Mouse (Mus musculus) liver, embryonic 14.5 days (tissue): ENCODE data around the gene Secisbp2. TPM values are rescaled to one million over a fixed set of nuclear protein-coding genes. Genes with fewer than 3 reads are reported as not detected.

Source experiments
- ATAC-seq: fragments of 200-750 bp; cut with Nextera tagmentation; 2 replicates; pipeline ENCODE4 v1.8.0; 2017; ENCODE audit warnings: moderate number of reproducible peaks, mild to moderate bottlenecking, moderate library complexity; ENCODE audit not compliant: insufficient read depth
- DNase-seq, 3 experiments: peaks; one replicate each; pipeline ENCODE4 v3.0.0-alpha.2; 2012 to 2013; ENCODE audit warnings: low read depth in 3 of 3, low spot score in 3 of 3
- H3K27ac ChIP-seq: fragments of 300-500 bp; sonication (generic); 2 replicates; pipeline ENCODE4 v1.5.1; 2014; ENCODE audit warnings: moderate library complexity, mild to moderate bottlenecking, control low read depth, inconsistent platforms
- H3K27me3 ChIP-seq: fragments of 300-500 bp; sonication (generic); 2 replicates; pipeline ENCODE4 v1.6.1; 2014; ENCODE audit warnings: mild to moderate bottlenecking, low read length, moderate library complexity; ENCODE audit not compliant: control insufficient read depth, insufficient read depth
- H3K36me3 ChIP-seq: fragments of 300-500 bp; sonication (generic); replicated peaks from 2 replicates; pipeline ENCODE4 v1.6.1; 2014; ENCODE audit warnings: low read depth; ENCODE audit not compliant: control insufficient read depth, insufficient read depth
- H3K4me1 ChIP-seq, 2 experiments: fragments of 200-500 bp in 1 of 2; fragments of 300-500 bp in 1 of 2; sonication (generic) in 1 of 2; replicated peaks; 2 replicates each; pipeline ENCODE4 v1.6.1; 2012 to 2014; ENCODE audit warnings: antibody characterized with exemption in 1 of 2, inconsistent platforms in 1 of 2, low read length in 1 of 2; ENCODE audit not compliant: control insufficient read depth in 2 of 2, insufficient read depth in 2 of 2
- H3K4me2 ChIP-seq: fragments of 300-500 bp; sonication (generic); 2 replicates; pipeline ENCODE4 v1.6.1; 2014; ENCODE audit warnings: low read depth, mild to moderate bottlenecking, control low read depth, moderate library complexity
- H3K4me3 ChIP-seq, 2 experiments: fragments of 200-500 bp in 1 of 2; fragments of 300-500 bp in 1 of 2; sonication (generic) in 1 of 2; 2 replicates each; pipeline ENCODE4 v1.5.1; 2012 to 2014; ENCODE audit warnings: low read depth in 2 of 2, low read length in 2 of 2, mild to moderate bottlenecking in 2 of 2, control low read depth in 1 of 2, inconsistent platforms in 1 of 2, moderate library complexity in 1 of 2; ENCODE audit not compliant: insufficient read depth in 1 of 2
- H3K9ac ChIP-seq: fragments of 300-500 bp; sonication (generic); replicated peaks from 2 replicates; pipeline ENCODE4 v1.6.1; 2014; ENCODE audit warnings: mild to moderate bottlenecking, control low read depth, moderate library complexity
- H3K9me3 ChIP-seq: fragments of 300-500 bp; sonication (generic); 2 replicates; pipeline ENCODE4 v1.6.1; 2016; ENCODE audit warnings: low read length, mixed read lengths; ENCODE audit not compliant: control insufficient read depth
- CTCF ChIP-seq: IDR thresholded peaks from 2 replicates; pipeline ENCODE4 v1.5.1; 2016; ENCODE audit warnings: antibody characterized with exemption, low read depth, control low read depth
- EP300 ChIP-seq: IDR thresholded peaks from 2 replicates; pipeline ENCODE4 v1.6.1; 2016; ENCODE audit warnings: antibody characterized with exemption, low read depth
- WGBS: fragments of 180-500 bp; shearing (Covaris S2); extraction: QIAGEN DNeasy Blood & Tissue Kit; methylation state at CpG from one replicate; pipeline ENCODE4 v1.1.7; 2014; ENCODE audit not compliant: insufficient replicate concordance; 5-methylcytosine and 5-hydroxymethylcytosine counted together
- polyA plus RNA-seq, 2 experiments: library from polyadenylated mRNA; depleted of rRNA in 1 of 2; stranded (reverse) in 1 of 2; unstranded in 1 of 2; fragments of >200 nt; fragmentation: Nextera tagmentation in 1 of 2; extraction: Ambion mirVana in 1 of 2; gene quantifications; 2 replicates each; pipeline versions ENCODE4 v1.2.1 to v1.2.3; 2012 to 2014

Secisbp2 gene
- polyA plus RNA-seq, 2 experiments: 11.8 to 12.2 TPM

DNA sequence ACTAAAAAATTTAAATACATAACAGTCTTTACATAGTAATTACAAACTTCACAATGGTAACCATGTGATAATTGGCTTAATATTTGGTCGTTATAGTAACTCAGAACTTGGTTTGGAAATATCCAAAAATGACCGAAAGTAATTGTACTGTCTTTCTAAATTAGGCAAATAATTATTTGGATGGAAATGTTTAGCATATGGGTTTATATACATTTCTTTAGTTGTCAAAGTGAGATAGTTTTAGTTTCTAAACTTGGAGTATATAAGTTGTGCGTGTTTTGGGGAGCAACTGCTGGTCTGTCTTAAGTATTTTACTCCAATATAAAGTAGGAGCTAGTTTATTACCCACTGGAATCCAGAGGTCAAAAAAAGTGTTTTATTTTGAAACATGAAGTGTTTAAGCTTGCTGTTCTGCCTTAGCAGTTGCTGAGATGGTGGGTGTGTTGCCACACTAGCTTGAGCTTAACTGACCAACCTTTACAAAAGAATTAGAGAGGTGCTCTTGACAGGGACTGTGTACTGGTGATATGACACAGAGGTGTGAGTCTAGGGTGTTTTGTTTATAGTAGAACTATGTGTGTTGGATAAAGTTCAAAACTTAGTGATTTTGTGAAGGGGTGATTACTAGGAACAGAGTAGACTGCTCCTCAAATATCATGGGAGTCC, 5.0 kb upstream of the Secisbp2 start:
- 8% methylated on average over 3 of the region's 3 CpGs for WGBS
- H3K27me3 ChIP-seq: no peaks in the 10 kb centered on the region
- DNase-seq (no peak), ATAC-seq (no peak)
- H3K27ac ChIP-seq: peak overlapping the region; percentile 90
- TF ChIP-seq CTCF (no peak), EP300 (no peak)
- H3K9me3 ChIP-seq: no peaks in the 10 kb centered on the region
- H3K9ac ChIP-seq: peak overlapping the region; percentile 100
- H3K4me2 ChIP-seq: peak overlapping the region; percentile 97
- H3K36me3 ChIP-seq: peaks cover 25% of the 10 kb centered on the region
- peak overlapping the region; percentile 87 to 99 for H3K4me3 ChIP-seq
- peaks cover 17 to 20% of the 10 kb centered on the region in 2 experiments for H3K4me1 ChIP-seq

DNA sequence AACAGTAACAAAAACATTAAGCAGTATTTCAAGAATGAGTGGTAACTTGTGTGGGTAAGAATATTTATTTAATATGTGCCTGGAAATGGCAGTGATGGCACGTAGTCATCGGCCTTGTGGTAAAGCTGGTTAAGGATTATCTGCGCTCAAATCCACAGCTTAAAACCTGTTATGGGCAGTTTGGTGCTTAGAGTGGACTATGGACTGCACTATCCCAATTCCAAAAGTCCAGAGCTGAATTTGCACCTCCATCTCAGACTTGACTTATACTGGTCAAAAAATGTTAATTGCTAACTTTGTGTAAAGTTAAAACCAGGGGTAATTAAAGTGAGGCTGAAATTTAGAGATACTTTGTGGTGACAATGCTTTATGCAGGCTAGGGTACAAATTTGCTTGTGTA, 3.7 kb upstream of the Secisbp2 start:
- no peaks in the 10 kb centered on the region for H3K9me3 ChIP-seq
- peak overlapping the region; percentile 87 to 99 for H3K4me3 ChIP-seq
- TF ChIP-seq EP300 (no peak), CTCF (no peak)
- ATAC-seq (no peak), DNase-seq (no peak)
- no peaks in the 10 kb centered on the region for H3K27me3 ChIP-seq
- peak overlapping the region; percentile 100 for H3K9ac ChIP-seq
- H3K4me2 ChIP-seq: peak overlapping the region; percentile 97
- H3K36me3 ChIP-seq: peaks cover 29% of the 10 kb centered on the region
- peak overlapping the region; percentile 90 for H3K27ac ChIP-seq
- WGBS: 19% methylated on average over 3 of the region's 3 CpGs
- H3K4me1 ChIP-seq: peaks cover 17 to 22% of the 10 kb centered on the region in 2 experiments

DNA sequence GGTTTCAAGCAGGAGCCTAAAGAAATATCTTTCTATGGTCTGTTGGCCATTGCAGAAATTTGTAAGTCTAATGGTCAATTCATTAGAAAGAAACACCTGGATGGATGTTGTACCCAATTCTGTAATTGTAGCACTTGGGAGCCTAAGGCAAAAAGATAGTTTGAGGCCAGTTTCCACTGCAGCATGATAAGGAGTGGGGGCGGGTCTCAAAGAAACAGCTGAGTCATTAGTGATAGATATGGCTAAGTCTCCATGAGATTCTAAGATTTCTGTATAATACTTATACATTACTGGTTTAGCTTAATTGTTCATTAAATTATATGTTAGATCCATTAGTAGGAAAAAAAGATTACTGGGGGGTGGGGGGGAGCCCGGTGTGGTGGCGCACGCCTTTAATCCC, 3.3 kb upstream of the Secisbp2 start:
- TF ChIP-seq CTCF (no peak), EP300 (peak; percentile 58)
- Histone ChIP-seq H3K9me3 (no peaks in the 10 kb centered on the region), H3K4me1 (peaks cover 17 to 22% of the 10 kb centered on the region in 2 experiments), H3K4me3 (peak overlapping the region; percentile 87 to 99), H3K4me2 (peak overlapping the region; percentile 97), H3K27ac (peak overlapping the region; percentile 90), H3K27me3 (no peaks in the 10 kb centered on the region), H3K36me3 (peaks cover 33% of the 10 kb centered on the region), H3K9ac (peak overlapping the region; percentile 100)
- 26% methylated on average over 4 of the region's 4 CpGs for WGBS
- no peak for ATAC-seq
- peak; percentile 66 to 74 (median 69) for DNase-seq

DNA sequence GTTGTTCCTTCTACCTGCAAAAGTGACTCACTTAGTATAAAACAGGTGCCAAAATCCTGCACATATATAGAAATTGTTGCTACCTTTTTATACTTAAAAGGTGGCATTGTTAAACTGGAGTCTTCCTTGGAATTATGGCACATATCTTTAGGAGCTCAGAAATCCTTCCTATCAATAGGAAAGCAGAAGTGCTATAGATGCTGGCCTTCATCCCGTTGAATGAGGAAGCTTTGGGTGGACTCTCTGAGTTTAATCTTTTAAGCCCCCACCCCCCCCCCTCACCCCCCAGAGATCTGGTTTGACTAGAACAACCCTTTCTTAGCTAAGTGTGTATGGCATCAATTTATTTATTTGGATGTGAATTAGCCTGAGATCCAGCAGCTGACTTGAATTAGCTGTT, 1.8 kb upstream of the Secisbp2 start:
- no peak for ATAC-seq
- peaks cover 13 to 19% of the 10 kb centered on the region in 2 experiments for H3K4me1 ChIP-seq
- H3K9me3 ChIP-seq: no peaks in the 10 kb centered on the region
- no peaks in the 10 kb centered on the region for H3K27me3 ChIP-seq
- peak overlapping the region; percentile 41 for H3K4me2 ChIP-seq
- no peak overlapping the region for H3K4me3 ChIP-seq
- 14% methylated on average over 1 of the region's 1 CpGs for WGBS
- no peak overlapping the region for H3K9ac ChIP-seq
- no peak overlapping the region for H3K27ac ChIP-seq
- peaks cover 47% of the 10 kb centered on the region for H3K36me3 ChIP-seq
- no peak for TF ChIP-seq CTCF
- no peak for TF ChIP-seq EP300
- DNase-seq: no peak

DNA sequence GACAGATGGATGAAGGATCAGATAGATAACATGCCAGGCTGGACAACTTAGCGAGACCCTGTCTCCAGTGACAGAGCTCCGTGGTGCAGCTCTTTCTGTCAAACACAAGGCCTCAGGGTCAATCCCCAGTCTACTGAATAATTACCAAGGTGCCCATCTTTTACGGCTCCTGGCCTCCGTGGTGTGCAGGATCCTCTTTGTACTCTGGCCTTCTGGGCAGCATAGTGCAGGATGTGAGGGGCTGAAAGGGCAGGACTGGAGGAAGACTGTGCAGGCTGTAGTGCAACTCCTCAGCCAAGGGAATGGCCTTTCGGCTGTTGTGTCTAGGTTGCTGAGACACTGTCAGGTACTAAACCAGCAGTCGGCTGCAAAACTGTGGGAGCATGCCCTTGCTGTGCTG, 1.7 kb downstream of the Secisbp2 start:
- Histone ChIP-seq H3K27me3 (no peaks in the 10 kb centered on the region), H3K4me3 (no peak overlapping the region), H3K4me1 (peaks cover 7 to 15% of the 10 kb centered on the region in 2 experiments), H3K36me3 (peaks cover 74% of the 10 kb centered on the region), H3K27ac (no peak overlapping the region), H3K9ac (no peak overlapping the region), H3K4me2 (no peak overlapping the region), H3K9me3 (no peaks in the 10 kb centered on the region)
- no peak for TF ChIP-seq CTCF
- TF ChIP-seq EP300: no peak
- WGBS: 87% methylated on average over 6 of the region's 6 CpGs
- DNase-seq (no peak), ATAC-seq (no peak)
